Mouse (Mus musculus): Measurements from ENCODE around the gene Atf5. TPM values are rescaled to one million over a fixed set of nuclear protein-coding genes. Genes with fewer than 3 reads are reported as not detected.

The Atf5 gene
- polyA plus RNA-seq, 1 experiment from 2014 or later = 3.1 TPM

GRCm38 (mm10) chr7:44841825-44842463, 25.5 kb upstream of the Atf5 start:
- H3K4me3 ChIP-seq (ENCODE audit: low read depth, low read length) = no peak overlapping the region
- WGBS = 83% methylated on average over 8 of the region's 8 CpGs
- TF ChIP-seq CTCF (IDR thresholded peaks at IDR 0.05; ENCODE audit: low read depth) = no peak
- H3K36me3 ChIP-seq (ENCODE audit: insufficient read depth) = peaks cover 62% of the 10 kb centered on the region
- no peak overlapping the region for H3K27ac ChIP-seq (ENCODE audit: low read depth)
- H3K4me1 ChIP-seq (ENCODE audit: insufficient read depth) = no peaks in the 10 kb centered on the region
- H3K9ac ChIP-seq = no peak overlapping the region
- ATAC-seq (ENCODE audit: insufficient read depth) (no peak), DNase-seq (no peak)
- H3K27me3 ChIP-seq (ENCODE audit: insufficient read depth, low read length) = peaks cover 15% of the 10 kb centered on the region
- no peaks in the 10 kb centered on the region for H3K9me3 ChIP-seq (ENCODE audit: low read depth, low read length)
- no peak overlapping the region for H3K4me2 ChIP-seq

GRCm38 (mm10) chr7:44840426-44840825, 24.0 kb upstream of the Atf5 start:
- no peak for TF ChIP-seq CTCF (IDR thresholded peaks at IDR 0.05; ENCODE audit: low read depth)
- no peaks in the 10 kb centered on the region for H3K9me3 ChIP-seq (ENCODE audit: low read depth, low read length)
- peaks cover 47% of the 10 kb centered on the region for H3K36me3 ChIP-seq (ENCODE audit: insufficient read depth)
- H3K4me1 ChIP-seq (ENCODE audit: insufficient read depth) = no peaks in the 10 kb centered on the region
- H3K27ac ChIP-seq (ENCODE audit: low read depth) = no peak overlapping the region
- H3K9ac ChIP-seq = no peak overlapping the region
- 51% methylated on average over 14 of the region's 14 CpGs for WGBS
- peaks cover 15% of the 10 kb centered on the region for H3K27me3 ChIP-seq (ENCODE audit: insufficient read depth, low read length)
- H3K4me3 ChIP-seq (ENCODE audit: low read depth, low read length) = no peak overlapping the region; the same call in 1 of the 2 replicates
- ATAC-seq (ENCODE audit: insufficient read depth) = no peak
- DNase-seq = no peak
- peak overlapping the region; percentile 59; the same call in 1 of the 2 replicates for H3K4me2 ChIP-seq

- no peak for TF ChIP-seq CTCF (IDR thresholded peaks at IDR 0.05; ENCODE audit: low read depth)
- peaks cover 15% of the 10 kb centered on the region for H3K27me3 ChIP-seq (ENCODE audit: insufficient read depth, low read length)
- DNase-seq (peak; percentile 66), ATAC-seq (ENCODE audit: insufficient read depth) (peak; percentile 58)
- H3K4me2 ChIP-seq = peak overlapping the region; percentile 59
- H3K27ac ChIP-seq (ENCODE audit: low read depth) = no peak overlapping the region
- H3K9ac ChIP-seq = peak overlapping the region; percentile 27
- peak overlapping the region; percentile 30 for H3K4me3 ChIP-seq (ENCODE audit: low read depth, low read length)
- peaks cover 40% of the 10 kb centered on the region for H3K36me3 ChIP-seq (ENCODE audit: insufficient read depth)
- WGBS = 1% methylated on average over 58 of the region's 58 CpGs
- H3K9me3 ChIP-seq (ENCODE audit: low read depth, low read length) = no peaks in the 10 kb centered on the region
- no peaks in the 10 kb centered on the region for H3K4me1 ChIP-seq (ENCODE audit: insufficient read depth)
Observed at GRCm38 (mm10) chr7:44839491-44840191, 23.2 kb upstream of the Atf5 start.

DNA sequence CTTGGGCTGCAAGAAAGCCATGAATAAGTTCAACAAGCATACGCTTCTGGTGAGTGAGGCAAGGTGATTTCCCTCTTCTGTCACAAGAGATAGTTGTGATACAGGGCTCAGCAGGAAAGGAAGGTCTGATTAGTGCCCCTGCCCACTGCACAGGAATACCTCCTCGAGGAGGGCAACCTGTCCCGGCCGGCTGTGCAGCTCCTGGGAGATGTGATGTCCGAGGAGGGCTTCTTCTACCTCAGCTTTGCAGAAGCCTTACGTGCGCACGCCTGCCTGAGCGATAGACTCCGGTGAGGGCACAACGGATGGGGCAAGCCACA, 22.7 kb upstream of the Atf5 start:
- H3K4me3 ChIP-seq (ENCODE audit: low read depth, low read length) = peak overlapping the region; percentile 30
- peak overlapping the region; percentile 27; the same call in 1 of the 2 replicates for H3K9ac ChIP-seq
- no peak for TF ChIP-seq CTCF (IDR thresholded peaks at IDR 0.05; ENCODE audit: low read depth)
- H3K36me3 ChIP-seq (ENCODE audit: insufficient read depth) = peaks cover 34% of the 10 kb centered on the region
- no peaks in the 10 kb centered on the region for H3K4me1 ChIP-seq (ENCODE audit: insufficient read depth)
- DNase-seq = no peak
- ATAC-seq (ENCODE audit: insufficient read depth) = no peak
- H3K27ac ChIP-seq (ENCODE audit: low read depth) = no peak overlapping the region
- WGBS = 25% methylated on average over 11 of the region's 11 CpGs
- peaks cover 15% of the 10 kb centered on the region for H3K27me3 ChIP-seq (ENCODE audit: insufficient read depth, low read length)
- H3K4me2 ChIP-seq = peak overlapping the region; percentile 59
- no peaks in the 10 kb centered on the region for H3K9me3 ChIP-seq (ENCODE audit: low read depth, low read length)

GRCm38 (mm10) chr7:44838073-44838472, 21.6 kb upstream of the Atf5 start:
- Histone ChIP-seq H3K9ac (no peak overlapping the region), H3K4me1 (ENCODE audit: insufficient read depth) (no peaks in the 10 kb centered on the region), H3K27me3 (ENCODE audit: insufficient read depth, low read length) (peaks cover 15% of the 10 kb centered on the region), H3K9me3 (ENCODE audit: low read depth, low read length) (no peaks in the 10 kb centered on the region), H3K27ac (ENCODE audit: low read depth) (no peak overlapping the region), H3K36me3 (ENCODE audit: insufficient read depth) (peaks cover 24% of the 10 kb centered on the region), H3K4me3 (ENCODE audit: low read depth, low read length) (no peak overlapping the region), H3K4me2 (no peak overlapping the region)
- no peak for TF ChIP-seq CTCF (IDR thresholded peaks at IDR 0.05; ENCODE audit: low read depth)
- ATAC-seq (ENCODE audit: insufficient read depth) (no peak), DNase-seq (no peak)
- WGBS = 83% methylated on average over 6 of the region's 6 CpGs

DNA sequence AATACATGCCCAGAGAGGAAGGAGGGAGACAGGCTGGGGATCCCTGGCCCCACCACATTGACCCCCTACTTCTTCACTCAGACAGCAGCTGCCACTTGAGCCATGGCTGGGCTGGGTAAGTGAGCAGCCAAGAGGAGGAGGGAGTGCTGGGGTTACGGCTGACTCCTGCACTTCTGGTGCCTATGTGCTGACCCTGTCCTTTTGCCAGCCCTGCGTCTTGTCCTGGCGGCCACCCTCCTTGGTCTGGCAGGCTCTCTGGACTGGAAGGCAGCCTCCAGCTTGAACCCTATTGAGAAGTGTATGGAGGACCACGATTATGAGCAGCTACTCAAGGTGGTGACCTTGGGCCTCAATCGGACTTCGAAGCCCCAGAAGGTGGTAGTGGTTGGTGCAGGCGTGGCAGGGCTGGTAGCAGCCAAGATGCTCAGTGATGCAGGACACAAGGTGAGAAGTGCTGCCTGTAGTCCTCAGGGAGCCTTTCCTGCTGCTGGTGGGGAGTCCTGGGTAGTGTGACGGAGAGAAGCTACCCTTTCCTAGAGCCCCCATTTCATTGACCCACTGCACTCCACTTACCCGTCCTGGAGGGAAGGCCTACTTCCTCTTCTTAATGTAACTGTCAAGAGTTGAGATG, 20.1 kb upstream of the Atf5 start:
- H3K9me3 ChIP-seq (ENCODE audit: low read depth, low read length) = no peaks in the 10 kb centered on the region
- H3K36me3 ChIP-seq (ENCODE audit: insufficient read depth) = peaks cover 18% of the 10 kb centered on the region
- 78% methylated on average over 9 of the region's 9 CpGs for WGBS
- peaks cover 15% of the 10 kb centered on the region for H3K27me3 ChIP-seq (ENCODE audit: insufficient read depth, low read length)
- H3K9ac ChIP-seq = no peak overlapping the region
- DNase-seq (no peak), ATAC-seq (ENCODE audit: insufficient read depth) (no peak)
- no peak for TF ChIP-seq CTCF (IDR thresholded peaks at IDR 0.05; ENCODE audit: low read depth)
- no peak overlapping the region for H3K4me2 ChIP-seq
- H3K4me1 ChIP-seq (ENCODE audit: insufficient read depth) = no peaks in the 10 kb centered on the region
- no peak overlapping the region for H3K27ac ChIP-seq (ENCODE audit: low read depth)
- H3K4me3 ChIP-seq (ENCODE audit: low read depth, low read length) = no peak overlapping the region

- Histone ChIP-seq H3K4me1 (ENCODE audit: insufficient read depth) (no peaks in the 10 kb centered on the region), H3K9me3 (ENCODE audit: low read depth, low read length) (no peaks in the 10 kb centered on the region), H3K4me2 (no peak overlapping the region), H3K9ac (no peak overlapping the region), H3K27me3 (ENCODE audit: insufficient read depth, low read length) (peaks cover 15% of the 10 kb centered on the region), H3K4me3 (ENCODE audit: low read depth, low read length) (no peak overlapping the region), H3K27ac (ENCODE audit: low read depth) (no peak overlapping the region), H3K36me3 (ENCODE audit: insufficient read depth) (peaks cover 18% of the 10 kb centered on the region)
- TF ChIP-seq CTCF (IDR thresholded peaks at IDR 0.05; ENCODE audit: low read depth) = no peak
- WGBS = 42% methylated on average over 3 of the region's 3 CpGs
- ATAC-seq (ENCODE audit: insufficient read depth) = no peak
- no peak for DNase-seq
Observed at GRCm38 (mm10) chr7:44836016-44836404, 19.6 kb upstream of the Atf5 start.
